Mouse (Mus musculus) MEL (cell line): ENCODE measurements at regions not wholly inside any gene's neighbourhood (a gene's known extent, or its start where the extent isn't known, plus 50 kb on each side); places are given as distances from the start of the nearest gene placed in this dataset.

Experiments
- CTCF ChIP-seq, 3 experiments: IDR thresholded peaks in 2 of 3; conservative IDR thresholded peaks in 1 of 3; 2 replicates each; pipeline ENCODE4 v1.5.1; 2011 to 2012; ENCODE audit warnings: low read length in 3 of 3, low read depth in 2 of 3, mild to moderate bottlenecking in 2 of 3, improper control_type of control experiment in 1 of 3, inconsistent platforms in 1 of 3, mixed read lengths in 1 of 3, moderate library complexity in 1 of 3; ENCODE audit not compliant: control insufficient read depth in 1 of 3, insufficient read depth in 1 of 3, poor library complexity in 1 of 3, severe bottlenecking in 1 of 3
- GATA1 ChIP-seq: IDR thresholded peaks from 2 replicates; pipeline ENCODE4 v1.6.1; 2011; ENCODE audit warnings: low read depth, low read length, improper control_type of control experiment
- JUND ChIP-seq: IDR thresholded peaks from 2 replicates; pipeline ENCODE4 v1.6.1; 2011; ENCODE audit warnings: low read depth, mild to moderate bottlenecking, improper control_type of control experiment, low read length
- POLR2A ChIP-seq, 2 experiments: IDR thresholded peaks; 2 replicates each; pipeline ENCODE4 v1.6.1; 2011 to 2012; ENCODE audit warnings: low read length in 2 of 2, mild to moderate bottlenecking in 2 of 2, control low read depth in 1 of 2, improper control_type of control experiment in 1 of 2, low read depth in 1 of 2, moderate library complexity in 1 of 2; ENCODE audit not compliant: control insufficient read depth in 1 of 2, insufficient read depth in 1 of 2, poor library complexity in 1 of 2
- POLR2AphosphoS2 ChIP-seq: IDR thresholded peaks from 2 replicates; pipeline ENCODE4 v1.6.1; 2011; ENCODE audit warnings: low read length, improper control_type of control experiment
- USF1 ChIP-seq: IDR thresholded peaks from 2 replicates; pipeline ENCODE4 v1.6.1; 2014; ENCODE audit warnings: low read depth, mild to moderate bottlenecking, inconsistent platforms, low read length, improper control_type of control experiment, moderate library complexity

DNA sequence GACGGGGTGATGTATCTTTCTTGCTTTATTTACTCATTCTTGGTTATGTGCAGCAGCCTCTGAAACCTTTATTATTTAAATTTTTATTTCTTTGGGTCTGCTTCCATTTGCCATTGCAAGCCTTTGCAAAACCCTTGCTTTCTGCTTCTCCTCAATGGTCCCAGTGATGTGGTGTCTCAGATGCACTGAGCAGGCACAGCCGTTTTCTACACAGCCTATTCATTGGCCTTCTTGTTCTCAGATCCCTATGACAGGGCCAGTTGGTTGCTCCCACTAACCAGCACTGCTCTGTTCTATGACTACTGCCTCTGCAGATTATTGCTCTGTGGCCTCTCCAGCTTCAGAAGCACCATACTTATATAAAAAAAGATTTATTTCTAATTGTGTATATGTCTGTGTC is 116.6 kb downstream of the Cavin4 start:
- no peak for TF ChIP-seq GATA1
- TF ChIP-seq POLR2AphosphoS2 = no peak
- TF ChIP-seq POLR2A (IDR thresholded peaks at IDR 0.05; ENCODE audit: control insufficient read depth in 1 of 2, insufficient read depth in 1 of 2, low read depth in 1 of 2, low read length in 2 of 2, poor library complexity in 1 of 2) = no peak
- no peak for TF ChIP-seq CTCF (IDR thresholded peaks at IDR 0.05 in 2 of 3, conservative IDR thresholded peaks at IDR 0.05 in 1 of 3; ENCODE audit: control insufficient read depth in 1 of 3, insufficient read depth in 1 of 3, low read depth in 2 of 3, low read length in 3 of 3, poor library complexity in 1 of 3, severe bottlenecking in 1 of 3)
- no peak for TF ChIP-seq JUND
- TF ChIP-seq USF1 = no peak
